Mouse (Mus musculus) liver, embryonic 14.5 days (tissue): ENCODE measurements around the gene Ift140.

Experiments used
- CTCF ChIP-seq: IDR thresholded peaks from 2 replicates; pipeline ENCODE4 v1.5.1; 2016; ENCODE audit warnings: antibody characterized with exemption, low read depth, control low read depth
- EP300 ChIP-seq: IDR thresholded peaks from 2 replicates; pipeline ENCODE4 v1.6.1; 2016; ENCODE audit warnings: antibody characterized with exemption, low read depth

DNA sequence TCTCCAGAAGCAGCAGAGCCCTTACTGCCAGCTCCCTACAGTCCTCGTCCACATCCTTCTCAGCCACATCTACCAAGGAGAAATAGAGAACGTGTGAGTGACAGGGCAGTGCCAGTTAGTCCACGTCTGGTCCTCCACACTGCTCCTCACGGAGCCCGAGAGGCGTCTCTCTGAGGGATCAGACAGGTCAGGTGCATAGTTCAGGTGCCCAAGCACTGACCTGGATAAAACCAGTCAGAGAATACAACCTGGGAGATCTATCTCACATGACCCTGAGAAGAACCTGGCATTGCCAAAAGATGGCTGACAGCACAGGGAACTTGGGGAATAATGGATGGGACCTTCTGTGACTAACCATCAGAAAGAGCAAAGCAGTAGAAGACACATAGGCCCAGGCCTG is 84.2 kb downstream of the Ift140 start:
- TF ChIP-seq CTCF (no peak), EP300 (no peak)
